Mouse (Mus musculus): ENCODE results near the gene Nme7. TPM values are rescaled to one million over a fixed set of nuclear protein-coding genes. Genes with fewer than 3 reads are reported as not detected.

Gene Nme7
- total RNA-seq (2021): 1 to 10 TPM; 3.0 to 3.1 TPM
- long read RNA-seq, experiment 1, partial matches to known transcripts: 0 of 2 reads
- long read RNA-seq, experiment 1, other reads (novel, unspliced or antisense): 1 of 2 reads
- long read RNA-seq, experiment 2, partial matches to known transcripts: 0 of 1 reads
- long read RNA-seq, experiment 2, other reads (novel, unspliced or antisense): 1 of 1 reads

DNA sequence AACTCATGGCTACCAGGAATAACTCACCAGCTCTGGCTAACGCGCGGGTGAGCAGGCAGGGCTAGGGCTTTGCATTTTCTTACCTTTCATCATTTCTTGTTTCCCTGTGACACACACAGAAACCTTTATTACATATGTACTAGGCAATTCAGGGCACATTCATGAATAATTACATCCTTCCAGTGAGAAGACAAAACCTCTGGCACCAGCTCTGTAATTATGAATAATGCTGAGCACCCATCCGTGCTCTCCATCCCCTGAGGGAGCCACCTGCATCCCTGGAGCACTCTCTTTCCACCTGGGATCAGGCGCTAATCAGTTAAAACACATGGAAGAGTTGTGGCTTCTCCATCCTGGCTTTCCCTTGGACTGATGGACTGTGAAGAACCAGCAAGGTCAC, at the start of gene Nme7:
TSS of gene Nme7 (plus strand) at position 301 of the 400 bp plus-strand sequence.
- no peak for DNase-seq
- intact Hi-C loops (cut with DNase I; ENCODE audit: low total_unique reads): no loop called here

GRCm38 (mm10) chr1:164254836-164255235, 49.1 kb upstream of the Nme7 start:
- intact Hi-C loops (cut with DNase I; ENCODE audit: low total_unique reads): no loop called here
- DNase-seq: no peak

- DNase-seq: no peak
- intact Hi-C loops (cut with DNase I; ENCODE audit: low total_unique reads): no loop called here
These were observed 43.5 kb upstream of the Nme7 start for GRCm38 (mm10) chr1:164260171-164261028.

- DNase-seq: no peak
- intact Hi-C loops (cut with DNase I; ENCODE audit: low total_unique reads): no loop called here
These were observed 42.4 kb upstream of the Nme7 start for GRCm38 (mm10) chr1:164261553-164261952.

GRCm38 (mm10) chr1:164270941-164271340, 33.0 kb upstream of the Nme7 start:
- DNase-seq: no peak
- intact Hi-C loops (cut with DNase I; ENCODE audit: low total_unique reads): no loop called here

DNA sequence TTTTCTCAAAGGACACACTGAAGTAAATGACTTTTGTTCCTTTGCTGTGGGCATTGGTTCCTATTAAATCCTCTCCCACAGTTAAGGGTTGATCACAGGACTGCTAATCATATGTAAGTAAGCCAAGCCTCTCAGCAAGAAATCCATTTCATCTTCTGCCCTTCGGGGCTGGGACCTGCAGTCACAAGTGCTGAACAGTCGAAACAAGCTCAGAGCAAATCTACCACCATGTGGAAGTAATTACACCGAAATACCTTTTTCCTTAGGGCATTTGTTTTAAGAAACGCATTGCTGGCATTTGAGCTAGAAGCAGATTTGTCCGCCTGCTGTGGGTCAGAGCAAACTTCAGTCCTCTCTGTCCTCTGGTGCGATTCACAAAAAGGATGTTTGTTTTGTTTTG, 30.3 kb upstream of the Nme7 start:
- DNase-seq: no peak
- intact Hi-C loops (cut with DNase I; ENCODE audit: low total_unique reads): no loop called here

- DNase-seq: peak; percentile 91
- intact Hi-C loops (cut with DNase I; ENCODE audit: low total_unique reads): no loop called here
These were observed 28.4 kb upstream of the Nme7 start, which contains the start of gene Ccdc181 for GRCm38 (mm10) chr1:164275455-164275954. Gene Ccdc181 (plus strand): TSS chr1:164275585.

- no peak for DNase-seq
- intact Hi-C loops (cut with DNase I; ENCODE audit: low total_unique reads): no loop called here
These were observed 27.4 kb upstream of the Nme7 start for GRCm38 (mm10) chr1:164276552-164276951.

- DNase-seq: no peak
These were observed 24.6 kb upstream of the Nme7 start for GRCm38 (mm10) chr1:164279332-164279731.

GRCm38 (mm10) chr1:164284007-164284406, 19.9 kb upstream of the Nme7 start:
- intact Hi-C loops (cut with DNase I; ENCODE audit: low total_unique reads): no loop called here
- DNase-seq: no peak

More at GRCm38 (mm10) chr1:164279332-164279731, 24.6 kb upstream of the Nme7 start:
- intact Hi-C loops (cut with DNase I; ENCODE audit: low total_unique reads): no loop called here

DNA sequence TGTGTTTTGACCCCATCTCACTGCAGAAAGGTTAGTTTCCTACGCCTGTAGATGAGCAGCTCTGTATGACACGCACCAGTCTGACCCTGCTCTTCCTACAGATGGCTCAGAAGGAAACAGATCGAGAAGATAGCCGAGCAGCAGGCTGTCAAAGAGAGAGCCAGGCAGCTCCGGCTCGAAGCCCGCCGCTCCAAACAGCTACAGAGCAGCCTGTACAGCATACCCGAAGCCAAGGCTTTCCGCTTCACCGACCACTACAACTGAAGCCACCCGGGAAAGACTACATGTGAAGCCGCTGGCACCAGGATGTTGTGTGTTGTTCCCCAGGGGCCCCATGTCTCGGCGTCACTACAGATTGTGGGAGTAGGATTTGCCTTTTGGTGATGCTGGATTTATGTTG, 16.5 kb upstream of the Nme7 start:
- DNase-seq: no peak
- intact Hi-C loops (cut with DNase I; ENCODE audit: low total_unique reads): no loop called here

DNA sequence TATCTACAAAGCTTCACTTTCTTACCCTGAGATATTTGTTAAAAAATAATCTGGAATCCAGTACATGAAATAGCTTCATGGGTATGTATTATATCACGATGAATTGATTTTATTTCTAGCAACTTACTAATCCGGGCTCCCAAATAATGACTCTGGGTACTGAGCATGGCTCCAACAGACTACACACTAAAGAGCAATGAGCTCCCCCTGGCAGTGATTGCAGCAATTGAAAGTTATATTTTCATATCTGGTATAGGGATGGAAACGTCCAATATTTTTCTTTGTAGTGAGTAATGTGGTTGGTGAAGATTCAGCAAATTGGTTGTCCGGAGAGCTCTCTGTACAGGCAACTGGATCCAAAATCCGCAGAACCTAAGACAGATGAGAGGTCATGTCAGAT, 11.9 kb upstream of the Nme7 start:
- no peak for DNase-seq
- intact Hi-C loops (cut with DNase I; ENCODE audit: low total_unique reads): no loop called here

DNA sequence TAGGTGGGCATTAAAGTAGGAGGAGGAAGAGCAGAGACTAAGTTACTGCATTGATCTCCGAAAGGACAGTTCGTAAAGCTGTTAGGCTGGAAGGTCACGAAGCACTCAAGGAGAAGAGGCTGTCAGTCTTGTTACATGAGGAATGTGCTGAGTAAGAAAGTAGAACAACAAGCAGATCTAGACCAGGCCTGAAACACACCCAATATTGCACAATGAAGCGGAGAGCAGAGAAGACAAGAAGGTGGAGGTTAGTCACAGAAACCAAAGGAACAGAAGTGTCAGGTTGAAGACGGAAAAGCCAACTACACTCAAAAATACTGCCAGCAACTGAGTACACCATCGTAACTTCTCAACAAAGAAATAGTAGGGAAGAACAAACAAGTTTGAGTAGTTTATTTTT, 9.8 kb upstream of the Nme7 start:
- intact Hi-C loops (cut with DNase I; ENCODE audit: low total_unique reads): no loop called here
- DNase-seq: no peak

DNA sequence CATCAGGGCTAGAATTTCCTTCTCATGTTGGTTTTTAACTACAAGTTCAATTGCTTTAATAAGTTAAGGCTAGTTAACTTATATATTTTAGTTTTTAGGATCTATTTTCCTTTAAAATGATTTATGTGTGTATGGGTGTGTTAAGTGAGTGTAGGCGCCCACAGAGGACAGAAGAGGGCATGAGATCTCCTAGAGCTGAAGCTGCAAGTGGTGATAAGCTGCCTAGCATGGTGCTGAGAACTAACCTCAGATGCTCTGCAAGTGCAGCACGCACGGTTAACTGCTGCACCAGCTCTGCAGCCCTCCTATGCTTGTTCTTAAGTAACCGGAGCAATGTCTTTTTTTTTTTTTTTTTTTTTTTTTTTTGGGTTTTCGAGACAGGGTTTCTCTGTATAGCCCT, 7.4 kb upstream of the Nme7 start:
- no peak for DNase-seq
- intact Hi-C loops (cut with DNase I; ENCODE audit: low total_unique reads): no loop called here

- intact Hi-C loops (cut with DNase I; ENCODE audit: low total_unique reads): no loop called here
- no peak for DNase-seq
These were observed 2.0 kb upstream of the Nme7 start for GRCm38 (mm10) chr1:164301949-164302348.

DNA sequence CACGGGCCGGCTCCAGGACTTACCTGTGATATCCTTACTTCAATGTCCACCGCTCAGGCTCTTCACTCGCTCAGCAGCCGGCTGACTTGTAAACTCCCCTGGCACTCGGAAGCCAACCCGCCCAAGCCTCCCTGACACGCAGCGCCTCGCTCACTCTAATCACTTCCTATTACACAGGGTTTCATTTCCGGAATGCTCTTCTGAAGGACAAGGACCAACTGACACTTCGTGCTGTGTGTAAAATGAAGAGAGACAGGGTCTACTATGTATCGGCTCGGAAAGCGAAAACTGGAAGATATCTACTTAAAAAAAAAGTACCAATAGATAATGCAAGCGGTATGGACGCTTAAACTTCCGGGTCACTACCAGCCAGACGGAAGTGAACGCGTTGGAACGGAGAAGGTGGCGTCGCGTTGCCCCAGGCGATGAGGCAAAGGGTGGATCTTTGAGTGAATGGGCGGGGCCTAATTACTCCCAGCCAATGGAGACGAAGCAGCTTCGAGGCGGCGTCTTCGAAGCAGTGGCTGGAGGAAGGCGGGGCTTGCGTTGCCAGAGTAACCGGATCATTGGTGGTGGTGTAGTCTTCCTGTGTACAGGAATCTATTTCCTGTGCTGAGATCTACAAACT, 3.3 kb downstream of the Nme7 start, which contains the start of gene Blzf1:
TSS of gene Blzf1 (minus strand) at position 366 of the 628 bp plus-strand sequence.
- intact Hi-C loops (cut with DNase I; ENCODE audit: low total_unique reads): no loop called here
- DNase-seq: peak; percentile 98

DNA sequence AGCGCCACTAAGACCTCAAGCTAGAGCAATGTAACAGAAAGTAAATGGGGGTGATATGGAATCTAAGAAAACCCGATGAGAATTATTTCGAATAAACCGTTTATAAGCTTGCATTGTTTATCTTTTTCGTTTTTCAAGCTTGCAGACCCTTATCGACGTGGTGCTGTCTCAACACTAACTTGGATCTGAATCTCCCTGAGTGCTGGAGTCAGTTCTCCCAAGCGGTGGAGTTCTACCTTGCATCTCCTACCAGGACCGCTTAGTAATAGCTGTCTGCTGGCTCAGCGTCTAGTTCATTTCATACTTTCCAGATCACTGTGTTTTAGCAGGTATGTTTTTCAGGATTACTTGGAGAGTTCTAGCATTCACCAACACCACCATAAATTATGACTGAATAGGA, 4.0 kb downstream of the Nme7 start:
- intact Hi-C loops (cut with DNase I; ENCODE audit: low total_unique reads): no loop called here
- DNase-seq: no peak

DNA sequence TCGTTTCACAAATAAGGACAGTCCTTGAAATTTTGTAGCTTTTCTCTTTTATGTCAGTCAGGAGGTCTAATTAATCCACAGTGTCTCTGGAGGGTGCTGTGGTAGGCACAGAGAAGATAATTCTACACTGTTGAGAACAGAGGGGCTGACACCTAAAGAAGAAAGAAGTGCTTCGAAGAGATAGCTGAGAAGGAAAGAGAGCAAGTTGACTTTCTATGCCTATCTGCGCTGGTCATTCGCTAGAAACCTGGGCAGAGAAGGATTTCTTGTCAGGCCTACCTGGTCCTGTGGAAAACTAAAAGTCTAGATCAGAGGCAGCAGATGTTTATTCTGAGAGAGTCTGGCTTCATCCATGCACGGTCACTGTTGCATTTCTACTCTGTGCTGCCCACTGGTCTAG, 10.2 kb downstream of the Nme7 start:
- no peak for DNase-seq
- intact Hi-C loops (cut with DNase I; ENCODE audit: low total_unique reads): loop anchor here (10.0 kb wide), 1 partner anchor 591 kb away; no protein-coding TSS in a partner anchor

DNA sequence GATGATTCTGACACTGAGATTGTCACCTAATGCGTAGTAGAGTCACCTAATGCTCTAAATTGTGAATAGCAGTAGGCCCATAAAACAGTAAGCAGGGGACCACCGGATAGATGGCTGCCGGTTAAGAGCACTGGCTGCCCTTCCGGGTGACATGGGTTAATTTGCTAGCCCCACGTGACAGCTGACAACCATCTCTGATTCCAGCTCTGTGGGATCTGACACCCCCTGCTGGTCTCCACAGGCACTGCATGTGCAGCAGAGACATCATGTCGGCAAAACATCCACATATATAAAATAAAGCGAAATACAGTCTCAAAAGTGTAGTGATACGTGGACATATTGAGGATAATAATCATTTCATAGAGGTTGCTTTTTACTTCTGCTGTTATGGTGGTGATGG, 11.3 kb downstream of the Nme7 start:
- peak; percentile 18 for DNase-seq
- intact Hi-C loops (cut with DNase I; ENCODE audit: low total_unique reads): loop anchor here (5.0 to 10.0 kb wide), 3 partner anchors 590 to 807 kb away; no protein-coding TSS in a partner anchor

DNA sequence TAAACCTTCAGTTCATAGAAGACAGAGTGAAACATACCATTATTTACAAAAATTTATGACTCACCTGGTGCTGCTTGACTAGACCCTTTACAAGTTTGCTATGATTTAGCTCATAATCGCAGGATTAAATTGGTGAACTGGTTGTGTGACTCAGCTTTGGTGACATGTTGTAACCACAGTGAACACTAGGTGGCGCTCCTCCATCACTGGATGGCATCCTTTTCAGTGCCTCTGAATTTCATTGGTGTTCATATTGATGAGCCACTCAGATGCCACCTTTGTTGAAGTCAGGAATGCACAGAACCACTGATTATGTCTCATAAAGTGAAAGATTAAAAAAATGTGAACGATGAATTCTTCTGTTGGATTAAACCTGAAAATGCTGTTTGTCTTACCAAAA, 12.8 kb downstream of the Nme7 start:
- DNase-seq: peak; percentile 60
- intact Hi-C loops (cut with DNase I; ENCODE audit: low total_unique reads): loop anchor here (5.0 to 10.0 kb wide), 3 partner anchors 588 to 806 kb away; no protein-coding TSS in a partner anchor
